Mouse (Mus musculus) hindbrain, embryonic 11.5 days (tissue): ENCODE data around the gene Scd2. TPM values are rescaled to one million over a fixed set of nuclear protein-coding genes. Genes with fewer than 3 reads are reported as not detected.
A peak's percentile ranks its signal among the peaks of the same experiment; 100 is the strongest.
"Not testable (repeated sequence)": the region's sequence is repeated elsewhere in the genome, so short reads cannot be mapped to it uniquely, and the experiment has no call there.

ENCODE experiments used
- ATAC-seq: fragments of 200-750 bp; cut with Nextera tagmentation; 2 replicates; pipeline ENCODE4 v1.8.0; 2017; ENCODE audit warnings: mild to moderate bottlenecking, moderate TSS enrichment, moderate library complexity; ENCODE audit not compliant: low FRiP score
- DNase-seq: peaks from one replicate; pipeline ENCODE4 v3.0.0-alpha.2; 2015; ENCODE audit warnings: low spot score
- H3K27ac ChIP-seq: fragments of 300-500 bp; sonication (generic); 2 replicates; pipeline ENCODE4 v1.5.1; 2014; ENCODE audit warnings: mild to moderate bottlenecking, low read depth, low read length
- H3K27me3 ChIP-seq: fragments of 300-500 bp; sonication (generic); 2 replicates; pipeline ENCODE4 v1.6.1; 2014; ENCODE audit warnings: mild to moderate bottlenecking, low read length, moderate library complexity, mixed read lengths; ENCODE audit not compliant: control insufficient read depth, insufficient read depth
- H3K36me3 ChIP-seq: fragments of 300-500 bp; sonication (generic); 2 replicates; pipeline ENCODE4 v1.6.1; 2014; ENCODE audit warnings: mild to moderate bottlenecking, low read length, moderate library complexity, mixed read lengths; ENCODE audit not compliant: control insufficient read depth, insufficient read depth
- H3K4me1 ChIP-seq: fragments of 300-500 bp; sonication (generic); replicated peaks from 2 replicates; pipeline ENCODE4 v1.6.1; 2014; ENCODE audit warnings: low read length, mixed read lengths; ENCODE audit not compliant: control insufficient read depth, insufficient read depth
- H3K4me2 ChIP-seq: fragments of 300-500 bp; sonication (generic); replicated peaks from 2 replicates; pipeline ENCODE4 v1.6.1; 2014; ENCODE audit warnings: mild to moderate bottlenecking, low read depth, low read length
- H3K4me3 ChIP-seq: fragments of 300-500 bp; sonication (generic); 2 replicates; pipeline ENCODE4 v1.5.1; 2014; ENCODE audit warnings: low read depth, low read length
- H3K9ac ChIP-seq: fragments of 300-500 bp; sonication (generic); 2 replicates; pipeline ENCODE4 v1.6.1; 2014; ENCODE audit warnings: low read depth, low read length
- H3K9me3 ChIP-seq: fragments of 300-500 bp; sonication (generic); 2 replicates; pipeline ENCODE4 v1.6.1; 2016; ENCODE audit warnings: low read length; ENCODE audit not compliant: control insufficient read depth
- WGBS: fragments of 180-500 bp; shearing (Covaris S2); extraction: QIAGEN DNeasy Blood & Tissue Kit; methylation state at CpG from one replicate; pipeline ENCODE4 v1.1.7; 2014; 5-methylcytosine and 5-hydroxymethylcytosine counted together
- polyA plus RNA-seq: library from polyadenylated mRNA; unstranded; fragments of >200 nt; fragmentation: Nextera tagmentation; extraction: Ambion mirVana; gene quantifications from 2 replicates; pipeline ENCODE4 v1.2.1, GENCODE M21; 2014

Scd2 gene
- polyA plus RNA-seq, 1 experiment from 2014 or later = 314 TPM

DNA sequence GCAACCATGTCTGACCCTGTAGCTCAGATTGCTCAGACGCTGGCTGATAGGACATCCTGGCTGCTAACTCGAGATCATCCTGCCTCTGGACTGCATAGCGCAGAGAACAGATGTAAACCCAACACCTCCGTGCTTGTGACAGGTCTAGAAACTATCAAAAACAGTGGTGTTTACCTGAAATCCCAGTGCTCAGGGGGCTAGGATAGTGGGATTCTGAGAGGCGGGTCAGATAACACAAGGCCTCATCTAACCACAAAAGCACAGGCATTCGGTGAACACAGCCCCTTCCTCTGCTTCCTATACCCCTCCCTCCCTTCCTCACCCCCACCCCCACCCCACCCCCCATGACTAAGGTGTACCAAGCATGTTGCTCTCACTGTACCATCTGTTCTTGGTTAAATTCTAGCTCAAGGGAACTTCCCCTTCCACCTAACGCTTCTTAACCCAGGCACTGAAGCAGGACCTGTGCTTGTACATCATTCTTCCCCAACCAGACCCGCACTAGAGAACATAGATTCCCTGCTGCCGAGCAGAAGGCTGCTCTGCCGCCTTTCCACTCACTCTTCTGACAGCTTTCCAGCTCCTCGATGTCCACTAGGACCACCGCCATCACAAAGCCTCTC lies 41.4 kb upstream of the Scd2 start:
- no peak overlapping the region for H3K27ac ChIP-seq
- H3K4me2 ChIP-seq = no peak overlapping the region
- H3K4me1 ChIP-seq = 0 out of 2 replicates have a peak, but pooled peaks cover 2% of the 10 kb centered on the region
- DNase-seq (no peak), ATAC-seq (no peak)
- no peak overlapping the region for H3K9ac ChIP-seq
- H3K9me3 ChIP-seq = no peaks in the 10 kb centered on the region
- no peaks in the 10 kb centered on the region for H3K36me3 ChIP-seq
- no peak overlapping the region for H3K4me3 ChIP-seq
- no peaks in the 10 kb centered on the region for H3K27me3 ChIP-seq
- WGBS = 68% methylated on average over 12 of the region's 12 CpGs

DNA sequence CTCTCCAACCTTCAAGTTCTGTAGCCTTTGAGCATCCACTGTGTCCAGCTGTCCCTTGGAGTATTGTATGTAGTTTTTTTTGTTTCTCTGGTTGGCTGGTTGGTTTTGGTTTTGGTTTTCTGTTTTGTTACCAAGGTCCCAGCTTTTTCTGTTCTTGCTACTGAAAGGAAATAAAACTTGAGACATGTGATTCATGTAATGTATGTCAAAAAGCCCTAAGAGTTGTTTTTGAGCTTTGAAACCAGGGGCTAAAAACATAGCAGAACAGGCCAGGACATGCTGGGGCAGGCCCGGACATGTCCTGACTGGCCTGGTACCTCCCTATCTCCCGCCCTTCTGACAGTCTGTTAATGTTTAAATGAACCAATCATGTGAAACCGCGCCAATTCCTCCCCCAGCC lies 39.4 kb upstream of the Scd2 start:
- H3K4me2 ChIP-seq, H3K9ac ChIP-seq, DNase-seq, H3K27ac ChIP-seq, H3K4me1 ChIP-seq, H3K9me3 ChIP-seq, ATAC-seq, H3K36me3 ChIP-seq, H3K4me3 ChIP-seq, H3K27me3 ChIP-seq: not testable (repeated sequence)
- WGBS = 81% methylated on average over 2 of the region's 4 CpGs

DNA sequence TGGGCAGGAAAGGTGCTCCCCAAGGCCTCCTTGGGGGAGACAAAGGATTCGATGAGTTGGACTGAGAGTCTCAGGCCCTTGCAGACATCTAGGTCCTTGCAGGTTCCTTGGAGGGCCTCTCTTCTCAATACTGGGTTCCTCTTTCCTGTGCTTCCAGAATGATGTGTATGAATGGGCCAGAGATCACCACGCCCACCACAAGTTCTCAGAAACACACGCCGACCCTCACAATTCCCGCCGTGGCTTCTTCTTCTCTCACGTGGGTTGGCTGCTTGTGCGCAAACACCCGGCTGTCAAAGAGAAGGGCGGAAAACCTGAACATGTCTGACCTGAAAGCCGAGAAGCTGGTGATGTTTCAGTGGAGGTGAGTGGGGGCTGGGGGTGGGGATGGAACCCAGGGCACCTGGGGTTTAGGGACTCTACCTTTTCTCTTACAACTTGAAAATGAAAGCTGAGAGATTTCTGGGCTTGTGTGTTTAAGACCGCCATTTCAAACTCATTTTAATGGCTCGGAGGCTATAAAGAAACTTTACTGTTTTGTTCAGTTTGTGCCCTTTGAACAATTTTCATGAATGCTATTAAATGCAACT lies 36.0 kb upstream of the Scd2 start:
- Histone ChIP-seq H3K4me3 (no peak overlapping the region), H3K36me3 (no peaks in the 10 kb centered on the region), H3K9me3 (no peaks in the 10 kb centered on the region), H3K9ac (no peak overlapping the region), H3K27ac (no peak overlapping the region), H3K4me1 (no peaks in the 10 kb centered on the region), H3K4me2 (no peak overlapping the region), H3K27me3 (no peaks in the 10 kb centered on the region)
- 93% methylated on average over 13 of the region's 13 CpGs for WGBS
- ATAC-seq = no peak
- no peak for DNase-seq

GRCm38 (mm10) chr19:44259484-44259883 lies 34.0 kb upstream of the Scd2 start:
- no peaks in the 10 kb centered on the region for H3K9me3 ChIP-seq
- no peaks in the 10 kb centered on the region for H3K27me3 ChIP-seq
- no peak overlapping the region for H3K4me2 ChIP-seq
- no peaks in the 10 kb centered on the region for H3K4me1 ChIP-seq
- 72% methylated on average over 4 of the region's 4 CpGs for WGBS
- ATAC-seq = no peak
- H3K36me3 ChIP-seq = no peaks in the 10 kb centered on the region
- H3K27ac ChIP-seq = no peak overlapping the region
- no peak overlapping the region for H3K4me3 ChIP-seq
- DNase-seq = no peak
- no peak overlapping the region for H3K9ac ChIP-seq

GRCm38 (mm10) chr19:44260487-44260886 lies 33.0 kb upstream of the Scd2 start:
- H3K9me3 ChIP-seq = no peaks in the 10 kb centered on the region
- no peak for ATAC-seq
- no peaks in the 10 kb centered on the region for H3K4me1 ChIP-seq
- no peaks in the 10 kb centered on the region for H3K36me3 ChIP-seq
- WGBS = 83% methylated on average over 5 of the region's 5 CpGs
- no peak overlapping the region for H3K4me3 ChIP-seq
- no peak overlapping the region for H3K27ac ChIP-seq
- no peak overlapping the region for H3K9ac ChIP-seq
- no peak overlapping the region for H3K4me2 ChIP-seq
- no peak for DNase-seq
- no peaks in the 10 kb centered on the region for H3K27me3 ChIP-seq

DNA sequence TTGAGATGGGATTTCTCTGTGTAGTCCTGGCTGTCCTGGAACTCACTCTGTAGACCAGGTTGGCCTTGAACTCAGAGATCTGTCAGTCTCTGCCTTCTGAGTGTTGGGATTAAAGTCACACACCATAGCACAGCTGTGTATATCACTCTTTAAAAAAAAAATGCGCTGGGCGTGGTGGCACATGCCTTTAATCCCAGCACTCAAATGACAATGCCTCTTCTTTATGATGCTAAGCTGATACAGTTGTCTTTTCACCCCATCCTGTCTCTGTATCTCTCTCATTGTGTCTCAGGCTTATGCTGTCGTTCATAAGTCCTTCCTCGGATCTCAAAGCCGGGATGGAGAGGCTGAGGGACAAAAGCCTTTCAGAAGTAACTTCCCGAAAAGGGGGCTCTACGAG lies 31.7 kb upstream of the Scd2 start:
- Histone ChIP-seq H3K9me3 (no peaks in the 10 kb centered on the region), H3K9ac (no peak overlapping the region), H3K27ac (no peak overlapping the region), H3K4me2 (no peak overlapping the region), H3K4me1 (no peaks in the 10 kb centered on the region), H3K36me3 (no peaks in the 10 kb centered on the region), H3K27me3 (no peaks in the 10 kb centered on the region), H3K4me3 (no peak overlapping the region)
- WGBS = 81% methylated on average over 7 of the region's 7 CpGs
- no peak for ATAC-seq
- no peak for DNase-seq

- ATAC-seq (no peak), DNase-seq (no peak)
- H3K4me1 ChIP-seq = no peaks in the 10 kb centered on the region
- H3K27ac ChIP-seq = no peak overlapping the region
- WGBS = 82% methylated on average over 3 of the region's 3 CpGs
- H3K4me2 ChIP-seq = no peak overlapping the region
- no peaks in the 10 kb centered on the region for H3K27me3 ChIP-seq
- H3K36me3 ChIP-seq = no peaks in the 10 kb centered on the region
- no peak overlapping the region for H3K4me3 ChIP-seq
- H3K9ac ChIP-seq = no peak overlapping the region
- no peaks in the 10 kb centered on the region for H3K9me3 ChIP-seq
These were observed 29.9 kb upstream of the Scd2 start for GRCm38 (mm10) chr19:44263581-44263980.

DNA sequence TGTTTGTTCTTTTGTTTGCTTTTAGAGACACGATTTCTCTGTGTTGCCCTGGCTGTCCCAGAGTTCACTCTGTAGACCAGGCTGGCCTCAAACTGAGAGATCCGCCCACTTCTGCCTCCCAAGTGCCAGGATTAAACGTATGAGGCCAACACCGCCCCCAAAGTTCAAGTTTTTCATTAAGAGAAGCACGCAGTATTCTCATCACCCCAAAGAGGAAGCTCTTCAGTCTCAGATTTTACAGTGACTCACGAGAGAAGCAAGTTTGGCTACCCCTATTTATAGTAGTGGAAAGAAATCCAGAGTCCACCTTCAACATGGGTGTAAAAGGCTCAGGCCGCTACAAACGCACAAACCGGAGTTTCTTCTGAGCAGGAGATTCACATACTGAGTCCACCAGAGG lies 29.2 kb upstream of the Scd2 start:
- H3K27me3 ChIP-seq = no peaks in the 10 kb centered on the region
- H3K4me3 ChIP-seq = no peak overlapping the region
- 78% methylated on average over 9 of the region's 9 CpGs for WGBS
- no peak overlapping the region for H3K27ac ChIP-seq
- no peak for ATAC-seq
- no peaks in the 10 kb centered on the region for H3K9me3 ChIP-seq
- H3K36me3 ChIP-seq = no peaks in the 10 kb centered on the region
- H3K9ac ChIP-seq = no peak overlapping the region
- H3K4me1 ChIP-seq = no peaks in the 10 kb centered on the region
- H3K4me2 ChIP-seq = no peak overlapping the region
- DNase-seq = no peak

DNA sequence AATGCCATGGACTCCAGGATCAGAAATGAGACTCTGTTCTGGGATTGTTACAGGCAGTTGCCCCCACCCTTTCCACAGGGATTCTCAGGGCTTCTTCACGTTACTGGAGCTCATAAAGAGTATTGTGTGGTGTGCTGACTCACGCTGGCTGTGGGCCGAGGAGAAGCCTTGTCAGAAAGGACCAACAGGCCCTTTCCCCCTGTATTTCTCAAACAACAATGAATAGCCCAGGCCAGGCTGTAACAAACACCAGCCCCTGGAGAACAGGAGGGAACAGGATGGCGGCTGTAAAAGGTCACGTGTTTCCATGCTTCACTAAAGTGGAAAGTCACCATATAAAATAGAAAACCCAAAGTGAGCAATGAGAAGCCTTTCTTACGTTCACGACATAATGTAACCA lies 28.2 kb upstream of the Scd2 start:
- H3K27ac ChIP-seq = 0 out of 2 replicates have a peak overlapping the region, but pooled peaks have one; percentile 13
- no peak overlapping the region for H3K4me2 ChIP-seq
- no peaks in the 10 kb centered on the region for H3K4me1 ChIP-seq
- no peak overlapping the region for H3K9ac ChIP-seq
- no peaks in the 10 kb centered on the region for H3K9me3 ChIP-seq
- 39% methylated on average over 7 of the region's 7 CpGs for WGBS
- no peak overlapping the region for H3K4me3 ChIP-seq
- H3K27me3 ChIP-seq = no peaks in the 10 kb centered on the region
- H3K36me3 ChIP-seq = no peaks in the 10 kb centered on the region
- DNase-seq = peak; percentile 17
- ATAC-seq = no peak
